Mouse (Mus musculus) heart, embryonic 11.5 days (tissue): ENCODE measurements around the gene Cenpi. TPM values are rescaled to one million over a fixed set of nuclear protein-coding genes. Genes with fewer than 3 reads are reported as not detected.

Experiments used
- polyA plus RNA-seq: library from polyadenylated mRNA; unstranded; fragments of >200 nt; fragmentation: Nextera tagmentation; extraction: Ambion mirVana; gene quantifications from 2 replicates; pipeline ENCODE4 v1.2.1, GENCODE M21; 2014

The Cenpi gene
- polyA plus RNA-seq, 1 experiment from 2014 or later: 28.6 TPM

Other genes starting within 250 kb of the Cenpi start
- gene Cstf2, start 248.9 kb upstream of the Cenpi start, polyA plus RNA-seq: 36.3 and 42.6 TPM in 2 replicates
- 0.13 and 0.14 TPM in 2 replicates for gene Xkrx, start 146.0 kb upstream of the Cenpi start, polyA plus RNA-seq
- gene Arl13a, start 120.6 kb upstream of the Cenpi start, polyA plus RNA-seq: 0.09 TPM in 1 of 2 replicates, not detected in the other
- 0.24 TPM in 1 of 2 replicates, not detected in the other for gene Nox1, start 86.1 kb upstream of the Cenpi start, polyA plus RNA-seq
- gene Trmt2b, start 31.1 kb upstream of the Cenpi start, polyA plus RNA-seq: 31.4 and 33.1 TPM in 2 replicates
- gene Tmem35a, start 12.9 kb upstream of the Cenpi start, polyA plus RNA-seq: 2.8 and 3.6 TPM in 2 replicates
- 0.59 and 0.93 TPM in 2 replicates for gene Drp2, start 96.5 kb downstream of the Cenpi start, polyA plus RNA-seq
- not detected in 2 replicates for gene Taf7l, start 168.4 kb downstream of the Cenpi start, polyA plus RNA-seq
- 79.3 and 82.1 TPM in 2 replicates for gene Timm8a1, start 233.8 kb downstream of the Cenpi start, polyA plus RNA-seq